Mouse (Mus musculus) right cerebral cortex, adult 2 months (tissue): ENCODE measurements around the gene Tub.

Experiments used
- DNase-seq, 2 experiments: peaks; one replicate each; pipeline ENCODE4 v3.0.0; 2021 to 2022; ENCODE audit warnings: low spot score in 2 of 2

The Tub gene

DNA sequence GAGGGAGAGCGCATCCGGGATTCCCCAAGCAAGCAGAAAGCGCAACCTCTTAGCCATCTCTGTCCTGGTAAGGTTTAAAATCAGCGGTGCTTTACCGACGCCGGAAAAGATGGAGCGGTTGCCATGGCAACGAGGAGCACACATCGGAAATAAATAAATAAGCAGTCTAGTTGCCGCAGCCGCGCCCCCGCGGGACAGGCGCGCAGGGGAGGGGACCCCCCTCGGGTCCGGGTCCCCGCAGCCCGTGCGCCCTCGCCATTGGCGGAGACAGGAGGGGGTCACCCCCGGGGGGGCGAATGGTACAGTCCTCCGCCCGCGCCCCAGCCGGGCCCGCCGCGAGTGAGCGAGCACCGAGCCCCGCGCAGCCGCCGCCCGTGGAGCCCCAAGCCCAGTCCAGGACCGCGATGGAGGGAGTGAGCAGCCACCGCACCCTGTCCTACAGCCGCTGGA is at the start of gene Tub:
Tub (plus strand) TSS at position 27 of the 450 bp plus-strand sequence.
- DNase-seq = peak; percentile 82 to 89

DNA sequence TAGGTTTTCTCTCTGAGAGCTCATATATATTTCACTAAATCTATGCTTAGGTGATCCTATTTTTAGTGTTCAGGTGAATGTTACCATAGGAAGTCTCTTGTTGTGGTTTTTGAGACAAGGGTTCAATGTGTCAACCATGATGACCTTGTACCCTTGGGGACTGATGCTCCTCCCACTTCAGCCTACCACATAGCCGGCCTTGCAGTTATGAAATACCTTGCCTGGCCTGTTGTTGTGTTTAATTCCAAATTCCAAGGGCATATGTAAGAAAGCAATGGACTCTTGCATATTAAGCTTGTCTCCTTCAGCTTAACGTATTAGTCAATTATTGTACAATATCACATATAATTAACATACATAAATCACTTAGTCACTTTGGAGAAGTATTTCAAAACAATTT is 46.2 kb upstream of the Tub start:
- DNase-seq = no peak

DNA sequence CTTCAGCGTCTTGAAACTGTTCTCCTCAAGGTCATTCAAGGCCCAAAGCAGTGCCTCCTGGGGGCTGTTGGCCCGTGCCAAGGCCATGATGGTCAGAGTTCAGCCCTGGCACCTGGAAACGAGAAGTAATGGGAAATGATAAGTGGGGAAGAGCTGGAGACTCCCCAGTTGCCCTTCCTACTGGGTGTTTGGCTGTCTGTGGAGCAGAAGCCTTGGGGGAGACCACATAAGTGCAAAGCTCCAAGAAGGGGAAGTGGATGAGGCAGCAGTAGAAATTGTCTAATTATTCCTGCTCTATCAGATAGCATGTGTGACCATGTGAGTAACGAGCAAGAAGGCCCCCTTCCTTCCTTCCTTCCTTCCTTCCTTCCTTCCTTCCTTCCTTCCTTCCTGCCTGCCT is 23.1 kb upstream of the Tub start:
- no peak for DNase-seq

DNA sequence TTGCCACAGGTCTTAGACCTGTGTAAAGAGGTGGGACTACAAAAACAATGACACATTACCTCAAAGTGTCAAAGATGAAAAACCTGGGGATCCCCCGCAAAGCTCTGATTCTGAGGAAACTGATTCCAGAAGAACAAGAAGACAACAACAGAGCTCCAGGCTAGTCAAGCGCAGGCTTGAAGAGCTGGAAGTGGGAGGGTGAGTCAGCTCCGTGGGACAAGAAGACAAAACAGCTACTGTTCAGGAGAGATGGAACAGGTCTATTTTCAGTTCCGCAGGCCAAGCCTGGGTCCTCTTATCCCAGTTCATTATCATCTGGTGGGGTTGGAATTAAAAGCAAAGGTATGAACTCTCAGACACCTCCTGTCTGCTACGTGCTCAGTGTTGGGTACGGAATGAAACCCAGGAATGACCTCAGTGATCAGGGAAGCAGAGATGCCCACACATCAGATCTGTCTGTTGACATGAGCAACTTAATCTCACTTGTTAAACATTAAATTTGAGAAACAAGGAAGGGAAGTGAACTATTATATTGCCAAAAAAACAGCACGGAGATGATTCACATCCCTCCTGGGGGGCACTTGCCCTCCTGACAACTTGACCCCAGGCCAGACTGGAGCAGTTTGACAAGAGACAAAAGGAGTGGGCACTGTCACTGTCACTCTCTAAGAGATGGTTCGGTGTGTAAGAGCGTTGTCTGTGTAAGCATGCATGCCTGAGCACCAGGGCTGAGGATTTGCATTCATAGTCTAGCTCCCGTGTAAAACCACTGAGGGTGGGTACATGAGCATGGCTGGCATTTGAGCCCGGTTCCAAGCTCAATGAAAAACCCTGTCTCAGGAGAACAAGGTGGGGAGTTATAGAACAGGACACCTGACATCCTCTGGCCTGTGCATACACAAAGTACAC is 21.6 kb upstream of the Tub start:
- peak in 1 of 2 experiments; percentile 58 for DNase-seq

DNA sequence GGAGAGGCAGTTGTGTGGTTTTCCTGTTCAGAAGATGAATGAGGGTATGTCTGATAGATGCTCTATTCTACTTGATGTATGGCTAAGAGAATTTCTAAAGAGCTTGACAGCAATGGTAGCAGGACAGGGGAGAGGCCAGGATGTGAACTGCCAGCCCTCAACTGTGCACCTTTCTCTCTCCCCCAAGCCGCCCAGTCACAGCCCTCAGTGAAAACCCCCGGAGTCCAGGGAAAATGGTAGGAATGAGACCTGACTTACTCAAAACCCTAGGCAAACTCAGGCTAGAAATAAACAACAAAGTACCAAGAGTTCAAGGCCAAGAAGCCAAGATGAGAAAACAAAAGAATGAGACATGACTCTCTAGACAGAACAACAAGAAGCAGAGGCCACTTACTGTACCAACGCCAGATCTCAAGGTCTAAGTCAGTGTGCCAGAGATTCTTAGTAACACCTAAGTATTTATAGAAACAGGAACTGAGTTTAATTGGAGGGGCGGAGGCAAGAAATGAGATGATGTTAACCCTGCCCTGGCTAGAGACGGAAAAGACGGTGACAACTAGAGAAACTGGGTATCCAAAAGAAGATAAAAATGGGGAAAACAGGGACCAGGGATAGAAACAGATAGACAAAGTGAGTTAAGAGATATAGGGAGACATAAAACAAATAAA is 20.3 kb upstream of the Tub start, which contains the start of gene Nlrp10:
Nlrp10 (minus strand) TSS at position 453 of the 668 bp plus-strand sequence.
- DNase-seq = no peak

DNA sequence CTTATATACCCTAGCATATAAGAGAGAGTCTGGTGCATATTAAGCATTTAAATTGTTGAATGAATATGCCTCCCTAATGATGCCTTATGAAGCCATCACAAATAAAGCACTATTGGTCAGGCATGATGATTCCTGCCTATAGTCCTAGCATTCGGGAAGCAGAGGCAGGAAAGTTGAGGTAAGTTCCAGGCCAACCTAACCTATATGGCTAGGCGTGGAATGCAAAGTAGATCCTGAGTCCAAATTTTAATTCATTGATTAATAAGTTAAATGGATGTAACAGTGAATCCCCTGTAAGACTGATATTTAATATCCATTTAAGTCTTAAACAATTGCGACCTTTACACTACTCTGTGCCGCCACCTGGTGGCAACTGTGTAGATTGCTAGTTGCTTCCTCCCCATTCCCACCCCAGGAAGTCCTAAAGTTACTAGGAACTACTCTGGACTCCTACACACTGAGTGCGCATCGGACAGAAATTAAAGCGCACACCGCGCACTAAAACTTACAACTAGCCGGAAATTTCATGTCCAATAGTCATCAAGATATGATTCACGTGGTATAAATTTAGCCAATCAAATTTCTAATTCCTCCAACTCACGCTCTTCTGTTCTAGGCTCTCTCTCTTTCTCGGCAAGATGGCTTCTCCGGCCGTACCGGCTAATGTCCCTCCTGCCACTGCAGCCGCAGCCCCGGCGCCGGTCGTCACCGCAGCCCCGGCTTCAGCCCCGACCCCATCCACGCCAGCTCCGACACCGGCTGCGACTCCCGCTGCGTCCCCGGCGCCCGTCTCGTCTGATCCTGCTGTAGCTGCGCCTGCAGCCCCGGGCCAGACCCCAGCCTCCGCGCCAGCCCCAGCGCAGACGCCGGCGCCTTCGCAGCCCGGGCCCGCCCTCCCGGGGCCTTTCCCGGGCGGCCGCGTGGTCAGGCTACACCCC is 16.1 kb upstream of the Tub start, which contains the start of gene Eif3f:
Eif3f (plus strand) TSS at position 624 of the 938 bp plus-strand sequence.
- peak; percentile 97 for DNase-seq

DNA sequence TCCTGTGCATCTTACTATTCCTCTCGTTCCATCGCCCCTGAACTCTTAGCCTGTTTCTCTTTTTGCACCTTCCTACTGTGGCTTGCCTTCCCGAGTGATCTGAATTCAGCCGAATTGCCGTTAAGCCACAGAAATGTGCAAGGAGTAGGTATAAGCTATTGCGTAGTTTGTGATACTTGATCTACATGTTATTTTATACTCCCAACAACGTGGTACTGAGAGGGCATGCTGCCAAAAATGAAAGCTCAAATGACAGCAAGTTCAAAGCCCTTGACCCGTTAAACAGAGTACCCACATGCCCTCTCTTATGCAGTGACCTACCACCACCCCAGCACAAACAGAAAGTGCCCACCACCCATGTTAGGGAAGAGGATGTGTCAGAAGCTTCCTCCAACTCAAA is 15.3 kb upstream of the Tub start:
- DNase-seq = no peak

DNA sequence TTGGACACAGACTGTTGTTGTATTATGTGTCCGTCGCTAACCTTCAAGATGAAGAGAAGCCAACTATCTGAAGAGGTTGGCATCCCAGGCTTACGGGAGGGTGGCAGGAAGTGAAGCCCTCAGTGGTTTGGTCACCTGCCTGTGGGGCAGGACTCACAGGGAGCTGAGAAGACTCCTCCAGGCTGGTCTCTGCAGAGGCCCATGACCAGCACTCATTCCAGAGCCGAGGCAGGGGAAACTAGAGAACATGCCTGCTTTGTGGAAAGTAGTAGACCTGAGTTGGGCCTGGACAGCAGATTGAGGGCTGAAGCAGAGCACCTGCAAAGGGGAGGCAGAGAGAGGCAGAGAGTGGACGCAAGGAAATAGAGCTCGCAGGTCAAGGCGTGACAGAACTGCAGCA is 14.7 kb upstream of the Tub start:
- no peak for DNase-seq

DNA sequence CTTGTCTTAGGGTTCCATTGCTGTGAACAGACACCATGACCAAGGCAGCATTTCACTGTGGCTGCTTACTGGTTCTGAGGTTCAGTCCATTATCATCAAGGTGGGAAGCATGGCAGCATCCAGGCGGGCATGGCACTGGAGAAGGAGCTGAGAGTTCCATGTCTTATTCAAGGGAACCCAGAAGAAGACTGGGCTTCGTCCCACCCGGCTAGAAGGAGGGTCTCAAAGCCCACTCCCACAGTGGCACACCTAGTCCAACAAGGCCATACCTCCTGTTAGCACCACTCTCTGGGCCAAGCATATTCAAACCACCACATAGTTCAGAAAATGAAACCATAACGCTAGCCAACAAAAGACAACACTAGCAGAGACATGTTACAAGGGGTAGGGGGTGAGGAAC is 13.5 kb upstream of the Tub start:
- no peak for DNase-seq

DNA sequence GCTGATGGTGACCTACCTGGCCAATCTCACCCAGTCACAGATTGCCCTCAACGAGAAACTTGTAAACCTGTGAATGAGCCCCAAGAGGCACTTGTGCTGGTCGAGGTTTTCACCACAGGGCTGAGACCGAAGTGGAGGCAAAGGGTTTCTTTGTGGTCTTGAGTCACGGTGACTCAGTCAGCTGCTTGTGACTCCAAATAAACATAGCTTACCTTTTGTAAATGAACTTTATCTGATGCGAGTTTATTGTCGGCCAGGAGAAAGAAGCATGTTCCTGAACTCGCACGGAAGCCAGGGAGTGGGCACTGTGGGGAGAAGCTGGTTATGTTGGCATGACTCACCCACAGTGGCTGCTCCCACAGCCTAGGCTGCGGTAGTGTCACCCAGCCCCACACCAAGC is 8.7 kb upstream of the Tub start:
- DNase-seq = no peak

DNA sequence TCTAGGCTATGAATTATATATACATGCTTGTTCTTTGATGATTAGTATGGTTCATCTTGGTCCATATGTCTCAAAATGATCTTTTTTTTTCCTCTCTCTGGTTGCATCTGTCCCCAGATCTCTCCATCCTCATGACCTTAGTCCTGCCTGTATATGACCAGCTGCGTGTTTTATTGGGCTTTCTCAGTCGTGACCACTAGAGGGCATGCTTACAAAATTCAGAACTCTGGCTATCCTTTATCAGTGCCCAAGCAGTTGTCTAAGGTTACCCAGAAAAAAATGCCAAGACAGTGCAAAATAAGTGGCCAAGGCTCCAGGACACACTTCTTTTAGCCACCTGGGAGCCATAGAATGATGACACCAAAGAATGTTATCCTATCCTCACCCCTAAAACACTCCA is 6.1 kb upstream of the Tub start:
- DNase-seq = peak; percentile 63 to 75

DNA sequence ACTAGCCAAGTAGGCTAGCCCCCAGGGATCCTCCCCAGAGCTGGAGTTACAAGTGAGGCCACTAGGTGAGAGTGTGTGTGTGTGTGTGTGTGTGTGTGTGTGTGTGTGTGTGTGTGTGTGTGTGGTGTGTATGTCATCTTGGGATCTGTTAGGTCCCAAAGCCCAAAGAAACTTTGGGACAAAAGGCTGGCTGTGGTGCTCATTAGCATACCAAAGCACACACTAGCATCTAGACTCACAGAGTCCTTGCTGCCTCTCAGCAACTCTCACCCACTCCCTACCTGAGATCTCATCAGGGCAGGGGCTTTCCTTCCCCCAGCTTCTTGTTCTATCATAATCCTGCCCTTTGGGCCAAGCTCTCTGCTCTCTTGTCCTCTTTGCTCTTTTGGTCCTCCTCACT is 1.5 kb upstream of the Tub start:
- no peak for DNase-seq

DNA sequence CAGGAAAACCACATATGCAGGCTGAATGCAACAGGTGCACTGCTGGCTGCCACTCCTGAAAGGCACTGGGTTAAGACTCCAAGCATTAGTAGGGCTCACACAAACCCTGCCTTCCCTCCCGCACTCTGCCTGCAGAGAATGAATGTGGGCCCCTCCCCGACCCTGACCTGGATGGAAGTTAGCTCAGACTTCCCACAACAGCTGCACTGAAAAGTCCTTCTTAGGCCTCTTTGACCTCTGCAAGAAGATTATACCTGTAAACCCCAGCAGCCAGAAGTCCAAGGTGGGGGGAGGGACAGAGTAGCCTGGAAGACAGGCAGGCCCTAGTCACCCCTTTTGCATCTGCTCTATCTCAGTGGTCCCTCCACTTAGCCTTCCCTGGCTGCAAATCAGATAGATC is 837 bp upstream of the Tub start:
- DNase-seq = no peak

DNA sequence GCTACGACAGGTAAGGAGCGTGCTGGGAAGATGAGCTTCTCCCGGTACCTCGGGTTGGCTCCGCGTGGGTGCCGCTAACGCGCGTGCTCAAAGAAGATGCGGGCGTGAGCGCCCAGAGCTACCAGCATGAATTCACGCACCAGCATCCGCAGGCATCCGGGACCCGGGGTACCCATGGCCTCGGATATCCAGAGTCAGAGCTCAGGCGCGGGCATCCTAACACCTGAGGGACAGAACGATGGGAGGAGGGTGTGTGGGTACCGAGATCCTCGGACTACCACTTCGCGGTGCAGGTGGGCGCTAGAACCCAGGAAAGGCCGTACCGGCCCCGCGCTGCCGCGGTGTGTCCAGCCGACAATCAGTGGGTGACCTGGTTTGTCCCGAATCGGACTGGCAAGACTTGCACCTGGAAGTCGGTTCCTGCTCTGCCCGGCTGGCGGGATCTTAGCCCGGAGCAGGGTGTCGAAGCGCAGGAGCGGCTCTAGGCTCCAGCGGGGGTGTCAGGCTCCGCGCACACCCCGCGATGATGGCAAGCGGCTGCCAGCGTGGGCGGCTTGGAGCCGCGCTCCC is 709 bp downstream of the Tub start:
- peak; percentile 76 to 81 for DNase-seq

DNA sequence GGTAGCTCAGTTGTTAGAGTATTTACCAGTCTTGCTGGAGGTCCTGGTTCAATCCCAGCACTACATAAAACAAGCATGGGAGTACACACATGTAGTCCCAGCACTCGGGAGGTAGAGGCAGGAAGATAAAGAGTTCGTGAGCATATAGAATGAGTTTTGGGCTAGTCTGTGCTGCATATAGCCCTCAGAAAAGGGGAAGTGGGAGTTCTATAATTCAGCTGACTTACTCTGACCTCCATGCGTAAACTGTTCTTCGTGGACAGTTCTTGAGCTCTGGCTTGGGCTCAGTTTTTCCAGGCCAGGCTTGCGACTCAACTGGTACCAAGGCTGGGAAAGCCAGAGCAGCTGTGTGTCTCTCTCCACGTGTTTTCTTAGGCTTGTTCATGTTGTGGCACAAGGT is 2.7 kb downstream of the Tub start:
- DNase-seq = no peak

DNA sequence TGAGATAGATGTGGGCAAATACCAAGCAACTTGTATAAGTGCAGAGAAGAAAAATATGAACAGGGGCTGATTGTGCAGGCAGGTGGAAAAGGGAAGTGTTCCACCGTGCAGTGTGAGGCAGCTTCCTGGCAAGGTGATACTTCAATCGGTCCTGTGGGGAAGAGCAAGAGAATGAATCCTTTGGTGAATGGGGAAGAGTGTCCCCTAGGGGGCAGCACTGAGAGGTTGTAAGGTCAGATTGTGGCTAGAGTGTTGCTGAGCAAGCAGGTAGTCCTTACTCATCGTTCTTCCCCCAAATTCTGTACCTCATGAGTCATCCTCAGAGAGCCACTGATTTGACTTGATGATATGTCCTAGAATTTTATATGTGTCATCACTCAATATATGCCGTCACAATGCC is 4.0 kb downstream of the Tub start:
- no peak for DNase-seq

DNA sequence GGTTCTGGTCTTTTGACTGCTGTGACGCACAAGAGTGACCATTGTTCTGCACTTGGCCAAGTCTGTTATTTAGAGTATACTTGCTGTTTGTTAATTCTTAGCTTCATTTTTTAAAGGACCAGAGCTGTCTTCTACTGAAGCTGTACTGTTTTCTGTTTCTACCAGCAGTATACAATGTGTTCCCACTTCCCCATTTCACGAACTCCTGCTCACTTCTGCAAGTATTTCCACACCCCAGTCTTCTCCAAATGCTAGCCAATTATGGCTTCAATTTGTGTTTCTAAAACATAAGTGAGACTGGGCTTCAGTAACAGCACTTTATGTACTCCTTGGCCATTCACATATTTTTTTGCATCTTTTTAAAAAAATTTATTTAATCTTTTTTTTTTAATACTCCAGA is 7.6 kb downstream of the Tub start:
- no peak for DNase-seq

DNA sequence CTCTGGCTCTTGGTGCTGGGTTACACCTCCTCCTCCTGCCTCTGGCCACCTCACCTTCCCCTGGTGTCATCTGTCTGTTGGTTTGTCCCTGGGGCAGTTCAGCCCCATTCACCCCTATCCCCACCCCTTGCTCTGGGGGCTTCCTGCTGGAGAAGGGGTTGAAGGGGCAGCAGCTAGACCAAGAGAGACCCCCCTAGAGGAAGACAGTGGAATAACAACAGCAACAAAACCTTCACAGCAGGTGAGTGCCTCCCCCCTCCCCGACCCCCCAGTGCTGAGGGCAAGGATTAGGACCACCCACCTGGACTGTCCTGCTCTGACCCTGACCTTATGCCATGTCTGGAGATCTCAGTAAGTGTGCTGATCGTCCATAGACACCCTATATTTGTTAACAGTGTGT is 15.8 kb downstream of the Tub start:
- no peak for DNase-seq

DNA sequence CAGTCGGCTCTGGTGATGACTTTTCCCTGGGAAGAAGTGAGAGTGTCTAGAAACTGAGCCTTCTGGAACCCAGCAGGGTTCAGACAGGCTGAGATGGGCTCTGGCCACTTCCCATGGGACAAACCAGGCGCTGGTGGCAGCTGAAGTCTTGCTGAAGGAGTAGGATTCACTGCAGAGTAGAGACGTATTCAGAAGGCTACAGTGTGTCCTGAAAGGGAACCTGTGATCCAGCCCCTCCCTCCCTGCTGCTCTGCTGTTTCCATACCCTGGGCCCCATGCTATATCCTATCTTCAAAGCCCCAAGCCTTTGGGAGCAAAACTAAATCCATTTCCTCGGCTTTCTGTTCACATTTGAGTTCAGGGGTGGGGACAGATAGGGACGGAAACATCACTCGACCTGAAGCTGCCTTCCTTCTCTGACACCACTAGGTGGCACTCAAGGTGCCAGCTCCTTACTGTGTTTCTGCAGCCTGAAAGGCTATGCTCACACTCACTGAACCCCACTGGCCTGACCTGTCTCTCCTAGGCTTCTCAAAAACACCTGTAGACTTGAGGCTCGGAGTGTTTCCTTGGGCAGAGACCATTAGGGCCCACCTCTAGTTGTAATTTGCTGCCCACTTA is 16.7 kb downstream of the Tub start:
- DNase-seq = peak; percentile 67 to 68

DNA sequence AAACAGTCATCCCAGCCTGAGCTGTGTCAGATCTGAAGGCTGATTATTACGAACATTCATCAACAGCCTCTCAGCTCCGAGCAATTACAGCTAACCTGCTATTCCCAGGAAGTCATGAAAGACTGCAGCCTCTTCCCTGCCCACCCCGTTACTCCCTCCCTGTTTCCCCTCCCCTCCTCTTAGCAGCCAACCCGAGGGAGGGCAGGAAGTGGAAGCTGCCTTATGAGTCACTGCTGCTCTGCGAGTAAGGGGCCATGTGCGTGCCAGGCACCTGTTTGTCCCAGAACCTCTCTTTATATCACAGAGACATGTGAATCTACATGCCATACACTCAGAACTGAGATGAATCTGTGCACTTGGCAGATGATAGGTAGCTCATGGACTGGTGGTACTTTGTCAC is 18.1 kb downstream of the Tub start:
- DNase-seq = no peak

DNA sequence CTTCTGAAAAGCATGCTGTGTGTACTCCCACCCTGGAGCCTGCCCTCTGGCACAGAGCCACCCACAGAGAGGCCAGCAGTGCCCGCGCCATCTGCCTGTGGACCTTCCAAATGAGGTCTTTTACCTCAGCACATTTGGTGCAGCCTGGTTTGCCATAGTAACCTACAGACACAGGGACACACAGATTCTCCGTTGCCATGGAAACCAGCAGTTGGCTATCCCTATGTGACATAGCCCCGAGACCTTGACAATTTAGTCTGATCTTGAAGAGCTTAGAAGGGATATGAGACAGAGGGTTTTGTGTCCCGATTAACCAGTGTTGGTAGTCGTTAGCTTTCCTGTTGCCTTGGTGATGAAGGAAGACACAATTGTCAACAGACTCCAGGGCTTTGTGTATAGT is 22.1 kb downstream of the Tub start:
- no peak for DNase-seq
